ENCODE assay signal across 30 mouse cellular contexts in the genomic region with DNA sequence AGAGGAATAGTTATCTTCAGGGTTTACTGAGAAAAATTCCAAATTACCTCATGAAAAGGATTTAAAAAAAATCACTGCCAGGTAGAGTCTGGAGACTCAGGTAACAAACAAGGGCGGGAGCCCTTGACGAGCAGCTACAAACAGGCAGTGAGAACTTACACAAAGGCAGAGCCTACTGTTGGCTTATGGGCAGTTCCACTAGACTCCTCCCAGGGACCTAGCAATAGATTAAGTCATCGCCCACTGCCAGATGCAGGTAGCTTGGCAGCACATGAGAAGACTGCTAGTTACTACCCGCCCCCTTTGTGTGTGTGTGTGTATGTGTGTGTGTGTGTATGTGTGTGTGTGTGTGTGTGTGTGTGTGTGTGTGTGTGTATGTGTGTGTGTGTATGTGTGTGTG.
DNase-seq lines count a peak whose midpoint lies in the region; ATAC-seq lines count a peak whose summit lies in the region.
"Had no signal": no experiment of that assay in that cellular context is flagged by ENCODE, and none has a peak within 500 bp of the region (broad histone marks: within the 10 kb centered on the region; RNA-seq: fewer than 3 reads in every experiment).

No protein-coding gene starts in this region.

- no peaks in the 10 kb centered on the region for H3K36me3 ChIP-seq in embryonic facial prominence, embryonic 14.5 days (ENCODE audit: control insufficient read depth, insufficient read depth, low read length)
- no peaks in the 10 kb centered on the region for H3K36me3 ChIP-seq in embryonic facial prominence, embryonic 10.5 days (replicated peaks)
- no peaks in the 10 kb centered on the region for H3K36me3 ChIP-seq in splenic B cell, adult 2 months (ENCODE audit: control insufficient read depth, insufficient read depth, low read length, poor library complexity, severe bottlenecking)
- no peaks in the 10 kb centered on the region for H3K36me3 ChIP-seq in forebrain, embryonic 13.5 days (ENCODE audit: poor library complexity, severe bottlenecking)
- H3K36me3 ChIP-seq: embryonic facial prominence, embryonic 13.5 days; forebrain, embryonic 12.5 days; hindbrain, embryonic 15.5 days; kidney, embryonic 15.5 days; midbrain, embryonic 10.5 days; midbrain, embryonic 15.5 days; neural tube, embryonic 12.5 days had no signal

- peak; percentile 71 for DNase-seq in embryonic facial prominence, embryonic 14.5 days (ENCODE audit: low spot score)
- DNase-seq in embryonic facial prominence, embryonic 10.5 days (ENCODE audit: low spot score), result no peak
- DNase-seq in A20 (ENCODE audit: low read depth, low spot score), result peak; percentile 64
- peak; percentile 67 for DNase-seq in T-cell, adult 2 months (ENCODE audit: low spot score)
- DNase-seq in splenic B cell, adult 2 months (ENCODE audit: low read depth, low spot score), result peak; percentile 72
- no peak for DNase-seq in layer of hippocampus, postnatal 10 days (ENCODE audit: low spot score in 2 of 2)
- no peak for DNase-seq in testis, postnatal 10 days (ENCODE audit: low spot score)
- DNase-seq: adrenal gland, adult 8-10 months; cerebellum, adult 8-10 months; embryo, embryonic 11 days; gastrocnemius, postnatal 36 days; heart, postnatal 10 days; kidney, adult 18-20 months; kidney, postnatal 25 days; left cerebral cortex, postnatal 4 days; liver; lung, embryonic 14.5 days; thymus, adult 2 months; thymus, postnatal 36 days had no signal

- no peak overlapping the region for H3K27ac ChIP-seq in embryonic facial prominence, embryonic 14.5 days (replicated peaks; ENCODE audit: low read depth, low read length)
- no peak overlapping the region for H3K27ac ChIP-seq in embryonic facial prominence, embryonic 10.5 days (replicated peaks)
- no peak overlapping the region for H3K27ac ChIP-seq in forebrain, embryonic 13.5 days
- H3K27ac ChIP-seq: embryonic facial prominence, embryonic 13.5 days; forebrain, embryonic 12.5 days; heart, embryonic 13.5 days; hindbrain, embryonic 15.5 days; kidney, embryonic 15.5 days; liver, embryonic 14.5 days; midbrain, embryonic 10.5 days; midbrain, embryonic 15.5 days; neural tube, embryonic 12.5 days had no signal

- H3K9me3 ChIP-seq in embryonic facial prominence, embryonic 14.5 days (ENCODE audit: control insufficient read depth, low read length), result no peaks in the 10 kb centered on the region
- H3K9me3 ChIP-seq in embryonic facial prominence, embryonic 10.5 days, result no peaks in the 10 kb centered on the region
- no peaks in the 10 kb centered on the region for H3K9me3 ChIP-seq in forebrain, embryonic 13.5 days (replicated peaks)
- H3K9me3 ChIP-seq: embryonic facial prominence, embryonic 13.5 days; forebrain, embryonic 12.5 days; heart, embryonic 13.5 days; hindbrain, embryonic 15.5 days; kidney, embryonic 15.5 days; midbrain, embryonic 10.5 days; midbrain, embryonic 15.5 days; neural tube, embryonic 12.5 days had no signal

- no peak overlapping the region for H3K4me2 ChIP-seq in embryonic facial prominence, embryonic 14.5 days (ENCODE audit: low read depth, low read length)
- H3K4me2 ChIP-seq in forebrain, embryonic 13.5 days, result no peak overlapping the region
- H3K4me2 ChIP-seq: embryonic facial prominence, embryonic 13.5 days; forebrain, embryonic 12.5 days; heart, embryonic 13.5 days; hindbrain, embryonic 15.5 days; kidney, embryonic 15.5 days; lung, embryonic 14.5 days; midbrain, embryonic 15.5 days; neural tube, embryonic 12.5 days had no signal

- 0 out of 2 replicates have a peak, but pooled peaks have one; percentile 41 for ATAC-seq in embryonic facial prominence, embryonic 14.5 days (ENCODE audit: low read depth)
- no peak for ATAC-seq in forebrain, embryonic 13.5 days
- ATAC-seq: midbrain, embryonic 15.5 days had no signal

- peaks cover 34% of the 10 kb centered on the region for H3K4me1 ChIP-seq in embryonic facial prominence, embryonic 14.5 days (ENCODE audit: control insufficient read depth, insufficient read depth, low read length)
- peaks cover 51% of the 10 kb centered on the region for H3K4me1 ChIP-seq in embryonic facial prominence, embryonic 10.5 days
- peaks cover 38% of the 10 kb centered on the region for H3K4me1 ChIP-seq in forebrain, embryonic 13.5 days

- no peaks in the 10 kb centered on the region for H3K27me3 ChIP-seq in embryonic facial prominence, embryonic 14.5 days (replicated peaks; ENCODE audit: control insufficient read depth, insufficient read depth, low read length)
- H3K27me3 ChIP-seq in embryonic facial prominence, embryonic 10.5 days (replicated peaks; ENCODE audit: low read depth, poor library complexity, severe bottlenecking), result 0 out of 2 replicates have a peak, but pooled peaks cover 6% of the 10 kb centered on the region
- no peaks in the 10 kb centered on the region for H3K27me3 ChIP-seq in splenic B cell, adult 2 months (ENCODE audit: control insufficient read depth, insufficient read depth, low read length, poor library complexity, severe bottlenecking)
- H3K27me3 ChIP-seq in forebrain, embryonic 13.5 days, result no peaks in the 10 kb centered on the region
- H3K27me3 ChIP-seq: embryonic facial prominence, embryonic 13.5 days; forebrain, embryonic 12.5 days; heart, embryonic 13.5 days; hindbrain, embryonic 15.5 days; kidney, embryonic 15.5 days; midbrain, embryonic 15.5 days; neural tube, embryonic 12.5 days had no signal

- WGBS in embryonic facial prominence, embryonic 14.5 days, result 83% methylated on average over 4 of the region's 4 CpGs
- 79% methylated on average over 4 of the region's 4 CpGs for WGBS in embryonic facial prominence, embryonic 10.5 days
- 89% methylated on average over 4 of the region's 4 CpGs for WGBS in forebrain, embryonic 13.5 days

- no peak overlapping the region for H3K9ac ChIP-seq in embryonic facial prominence, embryonic 14.5 days (ENCODE audit: low read depth, low read length)
- H3K9ac ChIP-seq in forebrain, embryonic 13.5 days, result no peak overlapping the region
- H3K9ac ChIP-seq: embryonic facial prominence, embryonic 13.5 days; forebrain, embryonic 12.5 days; heart, embryonic 13.5 days; hindbrain, embryonic 15.5 days; kidney, embryonic 15.5 days; liver, embryonic 14.5 days; lung, embryonic 14.5 days; midbrain, embryonic 15.5 days; neural tube, embryonic 12.5 days had no signal

- H3K4me3 ChIP-seq in embryonic facial prominence, embryonic 14.5 days (ENCODE audit: low read depth, low read length), result no peak overlapping the region
- no peak overlapping the region for H3K4me3 ChIP-seq in embryonic facial prominence, embryonic 10.5 days
- no peak overlapping the region for H3K4me3 ChIP-seq in forebrain, embryonic 13.5 days
- H3K4me3 ChIP-seq: embryonic facial prominence, embryonic 13.5 days; erythroblast, embryonic 14.5 days; forebrain, embryonic 12.5 days; heart, embryonic 13.5 days; hindbrain, embryonic 15.5 days; kidney, embryonic 15.5 days; midbrain, embryonic 10.5 days; midbrain, embryonic 15.5 days; neural tube, embryonic 12.5 days had no signal

Comparison
In these comparisons a context has a peak if more than half of its experiments do, and no peak if none do; other contexts are left out.
1. DNase-seq: peak in embryonic facial prominence, embryonic 14.5 days (single experiment), A20 (single experiment), T-cell, adult 2 months (single experiment) and splenic B cell, adult 2 months (single experiment); none in embryonic facial prominence, embryonic 10.5 days (single experiment), layer of hippocampus, postnatal 10 days (0 of 2) and testis, postnatal 10 days (single experiment).